Mouse (Mus musculus) neural tube, embryonic 11.5 days (tissue): ENCODE measurements around the gene Myh9. TPM values are rescaled to one million over a fixed set of nuclear protein-coding genes. Genes with fewer than 3 reads are reported as not detected.
A peak's percentile ranks its signal among the peaks of the same experiment; 100 is the strongest.

Experiments
- ATAC-seq: fragments of 200-750 bp; cut with Nextera tagmentation; 2 replicates; pipeline ENCODE4 v1.8.0; 2017; ENCODE audit warnings: moderate number of reproducible peaks, mild to moderate bottlenecking, moderate TSS enrichment, moderate library complexity; ENCODE audit not compliant: insufficient read depth, low FRiP score, low TSS enrichment
- DNase-seq: peaks from one replicate; pipeline ENCODE4 v3.0.0-alpha.2; 2015; ENCODE audit warnings: low spot score
- H3K27ac ChIP-seq: fragments of 300-500 bp; sonication (generic); 2 replicates; pipeline ENCODE4 v1.5.1; 2014; ENCODE audit warnings: low read depth, mild to moderate bottlenecking, low read length
- H3K27me3 ChIP-seq: fragments of 300-500 bp; sonication (generic); 2 replicates; pipeline ENCODE4 v1.6.1; 2014; ENCODE audit warnings: mild to moderate bottlenecking, low read length, mixed read lengths; ENCODE audit not compliant: control insufficient read depth, insufficient read depth
- H3K36me3 ChIP-seq: fragments of 300-500 bp; sonication (generic); 2 replicates; pipeline ENCODE4 v1.6.1; 2014; ENCODE audit warnings: mild to moderate bottlenecking, low read length, moderate library complexity, mixed read lengths; ENCODE audit not compliant: control insufficient read depth, insufficient read depth
- H3K4me1 ChIP-seq: fragments of 300-500 bp; sonication (generic); 2 replicates; pipeline ENCODE4 v1.6.1; 2014; ENCODE audit warnings: low read length, mixed read lengths; ENCODE audit not compliant: control insufficient read depth, insufficient read depth
- H3K4me2 ChIP-seq: fragments of 300-500 bp; sonication (generic); 2 replicates; pipeline ENCODE4 v1.6.1; 2014; ENCODE audit warnings: low read depth, mild to moderate bottlenecking, moderate library complexity
- H3K4me3 ChIP-seq: fragments of 300-500 bp; sonication (generic); 2 replicates; pipeline ENCODE4 v1.5.1; 2014; ENCODE audit warnings: low read depth, low read length
- H3K9ac ChIP-seq: fragments of 300-500 bp; sonication (generic); 2 replicates; pipeline ENCODE4 v1.6.1; 2014; ENCODE audit warnings: mild to moderate bottlenecking, low read length
- H3K9me3 ChIP-seq: fragments of 300-500 bp; sonication (generic); 2 replicates; pipeline ENCODE4 v1.6.1; 2016; ENCODE audit warnings: low read length; ENCODE audit not compliant: control insufficient read depth
- WGBS: fragments of 180-500 bp; shearing (Covaris S2); extraction: QIAGEN DNeasy Blood & Tissue Kit; methylation state at CpG from one replicate; pipeline ENCODE4 v1.1.7; 2014; 5-methylcytosine and 5-hydroxymethylcytosine counted together
- polyA plus RNA-seq: library from polyadenylated mRNA; unstranded; fragments of >200 nt; fragmentation: Nextera tagmentation; extraction: Ambion mirVana; gene quantifications from 2 replicates; pipeline ENCODE4 v1.2.1, GENCODE M21; 2014

Gene Myh9
- polyA plus RNA-seq, 1 experiment from 2014 or later: 24.5 TPM

- Histone ChIP-seq H3K4me1 (no peaks in the 10 kb centered on the region), H3K9ac (peak overlapping the region; percentile 32; the same call in 1 of the 2 replicates), H3K27ac (no peak overlapping the region), H3K4me3 (no peak overlapping the region), H3K4me2 (no peak overlapping the region), H3K36me3 (no peaks in the 10 kb centered on the region), H3K9me3 (no peaks in the 10 kb centered on the region), H3K27me3 (no peaks in the 10 kb centered on the region)
- WGBS: 55% methylated on average over 4 of the region's 4 CpGs
- no peak for ATAC-seq
- no peak for DNase-seq
These were observed 41.7 kb upstream of the Myh9 start for GRCm38 (mm10) chr15:77883697-77884010.

DNA sequence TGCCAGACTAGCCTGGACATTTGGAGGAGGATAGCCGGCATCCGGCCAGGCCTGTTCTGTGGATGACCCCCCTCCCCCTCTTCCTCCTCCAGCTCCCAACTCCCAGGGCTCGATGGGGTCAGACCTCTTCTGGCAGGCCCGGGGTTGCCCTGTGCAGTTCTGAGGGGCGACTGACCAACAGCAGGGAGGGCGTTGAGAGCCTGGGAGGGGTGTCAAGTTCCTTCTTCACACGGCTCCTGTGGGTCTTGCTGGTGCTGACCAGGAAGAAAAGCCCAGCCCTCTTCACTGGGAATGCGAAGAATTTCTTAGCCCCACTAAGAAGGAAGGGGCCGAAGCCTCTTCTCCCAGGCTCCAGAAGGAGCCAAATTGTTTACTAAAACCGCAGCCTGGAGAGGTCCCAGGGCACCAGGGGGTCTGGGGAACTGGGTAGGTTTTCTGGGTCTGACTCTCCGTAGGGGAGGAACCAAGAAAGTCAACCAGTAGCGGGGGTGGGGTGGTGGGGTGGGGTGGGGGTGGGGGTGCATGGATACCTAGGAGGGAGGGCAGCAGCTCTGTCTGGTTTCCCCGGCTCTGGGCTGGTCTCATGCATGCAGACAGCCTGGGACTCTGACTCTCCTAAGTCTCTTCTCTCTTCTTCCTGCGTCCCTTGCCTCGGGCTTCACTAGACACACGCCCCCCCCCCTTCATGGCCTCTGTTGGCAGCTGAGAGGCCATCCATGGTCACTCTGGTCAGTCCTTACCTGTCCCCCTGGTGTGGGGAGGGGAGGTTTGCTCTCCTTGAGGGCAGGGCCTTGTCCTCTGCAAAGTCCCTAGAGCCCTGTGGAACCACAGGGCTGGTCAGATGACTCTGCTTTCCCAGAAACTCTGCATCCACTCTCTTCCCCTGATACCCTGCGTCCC lies 41.1 kb upstream of the Myh9 start:
- Histone ChIP-seq H3K9ac (peak overlapping the region; percentile 32; the same call in 1 of the 2 replicates), H3K4me1 (no peaks in the 10 kb centered on the region), H3K4me2 (0 out of 2 replicates have a peak overlapping the region, but pooled peaks have one; percentile 3), H3K27me3 (no peaks in the 10 kb centered on the region), H3K36me3 (no peaks in the 10 kb centered on the region), H3K9me3 (no peaks in the 10 kb centered on the region), H3K27ac (peak overlapping the region; percentile 8; the same call in 1 of the 2 replicates), H3K4me3 (no peak overlapping the region)
- DNase-seq: peak; percentile 46
- 16% methylated on average over 15 of the region's 17 CpGs for WGBS
- ATAC-seq: no peak

DNA sequence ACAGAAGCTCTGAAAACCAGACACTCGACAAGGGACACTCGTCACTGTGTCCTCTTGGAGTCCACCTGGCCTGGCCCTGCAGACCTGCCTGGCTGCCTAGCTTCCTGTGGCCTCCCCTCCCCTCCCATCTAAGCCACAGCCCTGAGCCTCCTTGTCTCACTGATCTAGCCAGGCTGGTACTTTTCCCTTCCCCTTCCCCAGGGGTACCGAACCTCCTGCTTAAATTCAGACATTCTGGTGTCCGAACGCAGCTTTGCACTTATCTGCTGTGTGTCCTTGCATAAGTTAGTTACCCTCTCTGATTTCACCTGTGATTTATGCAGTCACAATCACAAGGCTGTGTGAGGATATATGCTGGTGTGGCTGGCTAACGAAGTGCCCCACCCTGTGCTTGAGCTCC lies 40.3 kb upstream of the Myh9 start:
- H3K27me3 ChIP-seq: no peaks in the 10 kb centered on the region
- H3K4me2 ChIP-seq: no peak overlapping the region
- DNase-seq (no peak), ATAC-seq (no peak)
- WGBS: 64% methylated on average over 6 of the region's 6 CpGs
- no peak overlapping the region for H3K27ac ChIP-seq
- no peaks in the 10 kb centered on the region for H3K36me3 ChIP-seq
- no peak overlapping the region for H3K9ac ChIP-seq
- no peaks in the 10 kb centered on the region for H3K9me3 ChIP-seq
- no peak overlapping the region for H3K4me3 ChIP-seq
- H3K4me1 ChIP-seq: no peaks in the 10 kb centered on the region

DNA sequence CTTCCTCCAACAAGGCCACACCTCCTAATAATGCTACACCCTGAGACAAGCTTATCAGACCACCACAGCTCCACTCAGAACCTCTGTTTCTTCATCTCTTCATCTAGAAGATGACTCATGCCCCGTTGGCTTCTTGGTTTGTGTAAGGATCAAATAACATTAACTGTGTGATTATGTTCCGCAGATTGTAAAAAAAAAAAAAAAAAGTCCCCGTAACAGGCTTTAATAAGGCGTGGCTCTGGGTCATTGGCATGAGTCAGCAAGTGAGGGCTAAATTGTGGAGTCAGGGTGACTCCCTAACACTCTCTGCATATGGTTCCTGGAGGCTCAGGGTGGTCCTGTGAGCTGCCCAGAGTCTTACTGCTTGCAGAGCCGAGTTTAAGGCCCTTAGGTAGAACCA lies 39.7 kb upstream of the Myh9 start:
- Histone ChIP-seq H3K4me1 (no peaks in the 10 kb centered on the region), H3K4me3 (no peak overlapping the region), H3K27me3 (no peaks in the 10 kb centered on the region), H3K27ac (no peak overlapping the region), H3K4me2 (no peak overlapping the region), H3K36me3 (no peaks in the 10 kb centered on the region), H3K9me3 (no peaks in the 10 kb centered on the region), H3K9ac (no peak overlapping the region)
- ATAC-seq: no peak
- 67% methylated on average over 5 of the region's 5 CpGs for WGBS
- DNase-seq: no peak

DNA sequence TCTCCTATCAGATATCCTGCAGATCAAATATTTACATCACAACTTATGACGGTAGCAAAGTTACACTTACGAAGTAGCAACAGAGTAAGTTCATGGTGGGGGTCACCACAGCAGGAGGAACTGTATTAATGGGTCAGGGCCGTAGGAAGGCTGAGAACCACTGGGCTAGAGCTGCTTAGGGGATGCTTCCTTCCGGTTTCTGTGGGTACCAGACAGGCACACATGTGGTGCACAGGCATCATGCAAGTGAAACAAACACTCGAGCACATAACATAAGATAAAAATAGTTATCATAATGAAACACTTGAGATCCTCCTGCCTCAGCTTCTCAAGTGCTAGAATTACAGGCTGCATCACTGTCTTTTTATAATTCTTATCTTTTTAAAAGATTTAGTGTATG lies 38.8 kb upstream of the Myh9 start:
- Histone ChIP-seq H3K27me3 (no peaks in the 10 kb centered on the region), H3K4me3 (no peak overlapping the region), H3K36me3 (no peaks in the 10 kb centered on the region), H3K4me1 (no peaks in the 10 kb centered on the region), H3K9ac (no peak overlapping the region), H3K4me2 (no peak overlapping the region), H3K9me3 (no peaks in the 10 kb centered on the region), H3K27ac (no peak overlapping the region)
- ATAC-seq (no peak), DNase-seq (no peak)
- WGBS: 85% methylated on average over 5 of the region's 5 CpGs

GRCm38 (mm10) chr15:77879756-77880155 lies 37.8 kb upstream of the Myh9 start:
- Histone ChIP-seq H3K36me3 (no peaks in the 10 kb centered on the region), H3K9me3 (no peaks in the 10 kb centered on the region), H3K4me2 (no peak overlapping the region), H3K4me1 (no peaks in the 10 kb centered on the region), H3K4me3 (no peak overlapping the region), H3K9ac (no peak overlapping the region), H3K27ac (no peak overlapping the region), H3K27me3 (no peaks in the 10 kb centered on the region)
- 87% methylated on average over 3 of the region's 3 CpGs for WGBS
- no peak for DNase-seq
- ATAC-seq: no peak

DNA sequence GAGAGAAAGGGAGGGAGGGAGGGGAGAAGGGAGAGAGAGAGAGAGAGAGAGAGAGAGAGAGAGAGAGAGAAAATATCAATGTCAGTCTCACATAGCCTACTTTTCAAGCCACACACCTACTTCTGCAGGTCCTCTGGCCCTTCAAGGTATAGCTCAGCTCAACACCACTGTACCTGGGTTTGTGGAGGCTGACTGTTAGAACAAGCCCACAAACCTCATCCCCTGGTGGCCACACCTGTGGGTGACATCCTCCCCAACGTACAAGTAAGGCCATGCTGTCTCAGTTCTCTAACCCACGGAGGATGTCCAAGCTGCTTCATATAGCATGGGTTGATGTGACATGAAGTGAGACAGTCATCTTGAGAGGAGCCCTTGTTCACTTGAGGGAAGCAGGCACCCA lies 35.2 kb upstream of the Myh9 start:
- Histone ChIP-seq H3K27me3 (no peaks in the 10 kb centered on the region), H3K4me2 (no peak overlapping the region), H3K9ac (no peak overlapping the region), H3K4me3 (no peak overlapping the region), H3K4me1 (no peaks in the 10 kb centered on the region), H3K27ac (no peak overlapping the region), H3K36me3 (no peaks in the 10 kb centered on the region), H3K9me3 (no peaks in the 10 kb centered on the region)
- WGBS: 76% methylated on average over 2 of the region's 2 CpGs
- DNase-seq (no peak), ATAC-seq (no peak)

DNA sequence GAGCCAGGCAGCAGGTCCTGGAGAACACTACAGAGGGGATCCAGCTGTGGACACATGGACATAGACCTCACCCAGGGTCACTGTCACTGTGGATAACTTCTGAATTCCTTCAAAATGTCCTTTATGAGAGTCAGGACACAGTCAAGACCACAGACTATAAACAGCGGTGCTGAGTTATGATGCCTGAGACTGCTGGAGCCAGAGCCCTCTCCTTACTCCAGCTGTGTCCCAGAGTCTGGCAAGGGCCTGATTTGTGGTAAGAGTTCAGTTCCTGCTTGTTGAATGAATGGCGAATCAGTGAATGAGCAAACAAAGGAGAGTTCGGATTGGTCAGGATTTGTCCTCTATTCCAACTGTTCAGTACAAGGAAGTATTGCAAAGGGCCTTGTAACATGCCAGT lies 34.7 kb upstream of the Myh9 start:
- no peak overlapping the region for H3K4me3 ChIP-seq
- H3K27ac ChIP-seq: no peak overlapping the region
- no peaks in the 10 kb centered on the region for H3K27me3 ChIP-seq
- no peak for ATAC-seq
- no peak overlapping the region for H3K9ac ChIP-seq
- H3K4me1 ChIP-seq: no peaks in the 10 kb centered on the region
- H3K4me2 ChIP-seq: no peak overlapping the region
- WGBS: 85% methylated on average over 3 of the region's 3 CpGs
- no peak for DNase-seq
- H3K9me3 ChIP-seq: no peaks in the 10 kb centered on the region
- no peaks in the 10 kb centered on the region for H3K36me3 ChIP-seq

DNA sequence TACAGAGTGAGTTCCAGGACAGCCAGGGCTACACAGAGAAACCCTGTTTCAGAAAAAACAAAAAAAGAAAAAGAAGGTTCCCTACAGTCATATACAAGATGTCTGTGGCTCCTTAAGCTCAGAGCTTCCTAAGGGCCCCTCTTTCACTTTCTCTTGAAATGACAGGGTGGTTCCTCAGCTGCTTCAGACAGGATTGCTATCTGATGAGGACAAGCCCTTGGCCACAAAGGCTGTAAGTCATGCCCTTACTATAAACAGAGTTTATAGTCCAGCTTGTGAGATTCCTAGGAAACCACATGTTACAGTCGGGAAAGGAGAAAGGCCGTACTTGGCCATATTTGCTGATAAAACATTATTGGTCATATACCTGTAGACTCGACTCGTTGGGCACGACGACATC lies 34.0 kb upstream of the Myh9 start:
- no peak overlapping the region for H3K4me3 ChIP-seq
- ATAC-seq (no peak), DNase-seq (no peak)
- no peak overlapping the region for H3K4me2 ChIP-seq
- H3K27me3 ChIP-seq: no peaks in the 10 kb centered on the region
- 91% methylated on average over 6 of the region's 6 CpGs for WGBS
- H3K9ac ChIP-seq: no peak overlapping the region
- no peak overlapping the region for H3K27ac ChIP-seq
- H3K36me3 ChIP-seq: no peaks in the 10 kb centered on the region
- no peaks in the 10 kb centered on the region for H3K9me3 ChIP-seq
- H3K4me1 ChIP-seq: no peaks in the 10 kb centered on the region
